Mouse (Mus musculus): ENCODE data around the gene Dstyk. TPM values are rescaled to one million over a fixed set of nuclear protein-coding genes. Genes with fewer than 3 reads are reported as not detected.

Gene Dstyk
- 5.2 and 5.5 TPM in 2 replicates for polyA plus RNA-seq (2015; fragmentation: Nextera tagmentation; extraction: Ambion mirVana)

DNA sequence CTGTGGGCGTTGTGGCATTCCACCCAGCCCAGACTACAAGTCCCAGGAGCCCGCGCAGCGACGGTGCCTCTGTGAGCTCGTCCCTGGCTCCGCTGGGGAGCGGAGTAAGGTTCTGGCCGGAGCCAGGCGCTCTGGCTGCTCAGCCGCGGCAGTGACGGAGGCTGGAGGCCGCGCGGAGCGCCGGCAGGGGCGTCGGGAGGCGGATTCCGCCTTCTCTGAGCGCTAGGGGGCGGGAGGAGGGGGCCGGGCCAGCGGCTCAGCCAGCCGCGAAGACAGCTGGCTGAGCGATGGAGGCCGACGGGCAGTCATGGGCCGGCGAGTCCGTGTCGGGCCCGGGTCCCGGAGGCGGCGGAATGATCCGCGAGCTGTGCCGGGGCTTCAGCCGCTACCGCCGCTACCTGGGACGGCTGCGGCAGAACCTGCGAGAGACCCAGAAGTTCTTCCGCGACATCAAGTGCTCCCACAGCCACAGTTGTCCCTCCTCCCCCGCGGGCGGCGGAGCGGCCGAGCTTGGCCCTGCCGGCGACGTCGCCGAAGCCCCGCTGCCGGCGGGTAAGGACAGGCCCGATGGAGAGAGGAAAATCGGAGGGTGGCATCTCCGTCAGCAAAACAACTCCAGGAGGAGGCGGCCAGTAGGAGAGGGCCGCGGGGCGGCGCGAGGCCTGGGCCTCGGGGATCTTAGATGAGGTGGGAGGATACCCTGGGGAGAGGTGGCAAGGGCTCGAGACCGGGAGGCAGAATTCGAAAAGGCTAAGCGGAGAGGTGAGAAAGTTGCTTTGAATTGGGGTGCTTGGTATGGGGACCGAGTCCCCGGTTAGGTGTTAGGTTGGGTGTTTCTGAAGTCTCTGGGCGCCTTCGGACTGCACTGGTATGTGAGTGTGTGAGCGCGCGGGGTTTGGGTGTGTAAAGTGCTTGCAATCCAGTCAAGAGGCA is at the start of gene Dstyk:
Dstyk (plus strand) TSS at position 237 of the 933 bp plus-strand sequence.
- DNase-seq (ENCODE audit: low spot score) (peak; percentile 94), ATAC-seq (ENCODE audit: low FRiP score, low TSS enrichment) (peak; percentile 99)
- H3K9me3 ChIP-seq (ENCODE audit: control insufficient read depth, low read length) = no peaks in the 10 kb centered on the region
- peak within 1 kb of the TSS; percentile 66 for H3K4me2 ChIP-seq (replicated peaks; ENCODE audit: low read depth)
- TF ChIP-seq CTCF (IDR thresholded peaks at IDR 0.05; ENCODE audit: low read depth) = peak; percentile 78
- no peak for TF ChIP-seq EP300 (optimal IDR thresholded peaks at IDR 0.05)
- H3K27ac ChIP-seq (replicated peaks) = peak within 1 kb of the TSS; percentile 94
- H3K36me3 ChIP-seq (ENCODE audit: control insufficient read depth, insufficient read depth, low read length) = no peaks in the 10 kb centered on the region
- peak within 1 kb of the TSS; percentile 92 for H3K9ac ChIP-seq (ENCODE audit: low read length)
- WGBS = under 1% methylated on average over 80 of the region's 85 CpGs
- peak within 1 kb of the TSS; percentile 79 for H3K4me3 ChIP-seq (ENCODE audit: low read depth, low read length)
- no peaks in the 10 kb centered on the region; the same call in 1 of the 2 replicates for H3K4me1 ChIP-seq (replicated peaks; ENCODE audit: control insufficient read depth, insufficient read depth)
- H3K27me3 ChIP-seq (ENCODE audit: control insufficient read depth, insufficient read depth, low read length) = no peaks in the 10 kb centered on the region

DNA sequence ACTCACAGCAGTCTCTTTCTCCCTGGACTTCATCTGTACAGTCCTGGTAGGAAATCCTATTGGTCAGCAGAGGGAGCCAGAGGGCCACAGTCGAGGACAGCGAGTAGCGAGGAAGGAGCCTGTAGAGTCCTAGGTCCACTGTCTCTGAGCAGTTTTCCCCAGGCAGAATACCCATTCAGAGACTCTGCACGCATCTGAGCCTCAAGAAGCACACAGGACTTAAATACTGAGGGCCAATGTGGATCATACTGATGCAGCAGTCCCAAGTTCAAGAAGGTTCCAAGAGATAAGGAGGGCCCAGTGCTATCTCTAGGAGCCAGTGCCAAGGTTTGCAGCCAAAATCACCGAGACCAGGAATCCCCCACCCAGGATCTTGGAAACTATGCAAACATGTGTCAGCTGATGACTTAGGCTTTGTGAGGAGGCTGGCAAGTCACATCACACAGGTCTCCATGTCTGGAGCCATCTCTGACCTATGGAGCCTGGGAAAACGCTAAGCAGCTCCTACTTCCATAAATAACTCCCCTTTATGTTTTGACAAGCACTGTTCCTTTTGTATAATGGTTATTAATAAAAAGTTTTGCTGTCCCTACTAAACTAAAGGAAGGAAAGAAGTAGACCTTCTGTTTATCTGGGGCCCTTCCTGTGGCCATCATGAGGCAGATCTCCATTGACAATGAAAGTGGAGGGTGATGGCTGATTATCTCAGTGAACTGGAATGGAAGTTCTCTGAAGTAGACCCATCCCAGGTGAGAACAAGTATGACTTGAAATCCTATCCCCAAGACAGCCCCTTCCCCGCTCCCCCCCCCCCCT is 49.5 kb upstream of the Dstyk start:
- Histone ChIP-seq H3K36me3 (ENCODE audit: control insufficient read depth, insufficient read depth, low read length) (no peaks in the 10 kb centered on the region), H3K9ac (ENCODE audit: low read length) (no peak overlapping the region), H3K4me1 (replicated peaks; ENCODE audit: control insufficient read depth, insufficient read depth) (0 out of 2 replicates have a peak, but pooled peaks cover 2% of the 10 kb centered on the region), H3K4me2 (replicated peaks; ENCODE audit: low read depth) (no peak overlapping the region), H3K27me3 (ENCODE audit: control insufficient read depth, insufficient read depth, low read length) (no peaks in the 10 kb centered on the region), H3K27ac (replicated peaks) (no peak overlapping the region), H3K9me3 (ENCODE audit: control insufficient read depth, low read length) (no peaks in the 10 kb centered on the region), H3K4me3 (ENCODE audit: low read depth, low read length) (no peak overlapping the region)
- ATAC-seq (ENCODE audit: low FRiP score, low TSS enrichment) (peak; percentile 81), DNase-seq (ENCODE audit: low spot score) (peak; percentile 78)
- 24% methylated on average over 7 of the region's 7 CpGs for WGBS
- TF ChIP-seq EP300 (optimal IDR thresholded peaks at IDR 0.05) (no peak), CTCF (IDR thresholded peaks at IDR 0.05; ENCODE audit: low read depth) (peak; percentile 99)

GRCm38 (mm10) chr1:132370681-132371173 is 46.6 kb upstream of the Dstyk start:
- no peak for ATAC-seq (ENCODE audit: low FRiP score, low TSS enrichment)
- H3K27ac ChIP-seq (replicated peaks) = no peak overlapping the region
- TF ChIP-seq CTCF (IDR thresholded peaks at IDR 0.05; ENCODE audit: low read depth) = no peak
- TF ChIP-seq EP300 (optimal IDR thresholded peaks at IDR 0.05) = no peak

GRCm38 (mm10) chr1:132371298-132372081 is 45.9 kb upstream of the Dstyk start:
- no peak for TF ChIP-seq CTCF (IDR thresholded peaks at IDR 0.05; ENCODE audit: low read depth)
- no peak for TF ChIP-seq EP300 (optimal IDR thresholded peaks at IDR 0.05)
- Histone ChIP-seq H3K9me3 (ENCODE audit: control insufficient read depth, low read length) (no peaks in the 10 kb centered on the region), H3K9ac (ENCODE audit: low read length) (no peak overlapping the region), H3K4me1 (replicated peaks; ENCODE audit: control insufficient read depth, insufficient read depth) (peaks cover 13% of the 10 kb centered on the region), H3K4me2 (replicated peaks; ENCODE audit: low read depth) (no peak overlapping the region), H3K36me3 (ENCODE audit: control insufficient read depth, insufficient read depth, low read length) (no peaks in the 10 kb centered on the region), H3K27me3 (ENCODE audit: control insufficient read depth, insufficient read depth, low read length) (no peaks in the 10 kb centered on the region), H3K4me3 (ENCODE audit: low read depth, low read length) (no peak overlapping the region), H3K27ac (replicated peaks) (peak overlapping the region; percentile 40; the same call in 1 of the 2 replicates)
- DNase-seq (ENCODE audit: low spot score) (peak; percentile 68), ATAC-seq (ENCODE audit: low FRiP score, low TSS enrichment) (peak; percentile 80)
- WGBS = 47% methylated on average over 8 of the region's 8 CpGs

More at GRCm38 (mm10) chr1:132370681-132371173, 46.6 kb upstream of the Dstyk start:
- DNase-seq (ENCODE audit: low spot score) = no peak
- 50% methylated on average over 9 of the region's 9 CpGs for WGBS
- no peak overlapping the region for H3K4me2 ChIP-seq (replicated peaks; ENCODE audit: low read depth)
- H3K4me1 ChIP-seq (replicated peaks; ENCODE audit: control insufficient read depth, insufficient read depth) = peaks cover 10% of the 10 kb centered on the region
- no peak overlapping the region for H3K9ac ChIP-seq (ENCODE audit: low read length)
- H3K9me3 ChIP-seq (ENCODE audit: control insufficient read depth, low read length) = no peaks in the 10 kb centered on the region
- H3K36me3 ChIP-seq (ENCODE audit: control insufficient read depth, insufficient read depth, low read length) = no peaks in the 10 kb centered on the region
- H3K27me3 ChIP-seq (ENCODE audit: control insufficient read depth, insufficient read depth, low read length) = no peaks in the 10 kb centered on the region
- H3K4me3 ChIP-seq (ENCODE audit: low read depth, low read length) = no peak overlapping the region

- Histone ChIP-seq H3K9ac (ENCODE audit: low read length) (no peak overlapping the region), H3K27ac (replicated peaks) (0 out of 2 replicates have a peak overlapping the region, but pooled peaks have one; percentile 13), H3K36me3 (ENCODE audit: control insufficient read depth, insufficient read depth, low read length) (no peaks in the 10 kb centered on the region), H3K4me1 (replicated peaks; ENCODE audit: control insufficient read depth, insufficient read depth) (peaks cover 13% of the 10 kb centered on the region), H3K27me3 (ENCODE audit: control insufficient read depth, insufficient read depth, low read length) (no peaks in the 10 kb centered on the region), H3K4me3 (ENCODE audit: low read depth, low read length) (no peak overlapping the region), H3K9me3 (ENCODE audit: control insufficient read depth, low read length) (no peaks in the 10 kb centered on the region), H3K4me2 (replicated peaks; ENCODE audit: low read depth) (no peak overlapping the region)
- DNase-seq (ENCODE audit: low spot score) (no peak), ATAC-seq (ENCODE audit: low FRiP score, low TSS enrichment) (no peak)
- WGBS = 84% methylated on average over 5 of the region's 5 CpGs
- TF ChIP-seq CTCF (IDR thresholded peaks at IDR 0.05; ENCODE audit: low read depth) (no peak; the same call in 1 of the 2 replicates), EP300 (optimal IDR thresholded peaks at IDR 0.05) (no peak)
These were observed 45.0 kb upstream of the Dstyk start for GRCm38 (mm10) chr1:132372354-132372753.

All from stomach, postnatal 0 days (tissue).